Mouse (Mus musculus) lung, postnatal 0 days (tissue): ENCODE results near the gene Snrpf.

ENCODE experiments used
- CTCF ChIP-seq: IDR thresholded peaks from 2 replicates; pipeline ENCODE4 v1.5.1; 2016; ENCODE audit warnings: antibody characterized with exemption, mild to moderate bottlenecking
- EP300 ChIP-seq: IDR thresholded peaks from 2 replicates; pipeline ENCODE4 v1.6.1; 2016; ENCODE audit warnings: antibody characterized with exemption, mild to moderate bottlenecking, control low read depth

DNA sequence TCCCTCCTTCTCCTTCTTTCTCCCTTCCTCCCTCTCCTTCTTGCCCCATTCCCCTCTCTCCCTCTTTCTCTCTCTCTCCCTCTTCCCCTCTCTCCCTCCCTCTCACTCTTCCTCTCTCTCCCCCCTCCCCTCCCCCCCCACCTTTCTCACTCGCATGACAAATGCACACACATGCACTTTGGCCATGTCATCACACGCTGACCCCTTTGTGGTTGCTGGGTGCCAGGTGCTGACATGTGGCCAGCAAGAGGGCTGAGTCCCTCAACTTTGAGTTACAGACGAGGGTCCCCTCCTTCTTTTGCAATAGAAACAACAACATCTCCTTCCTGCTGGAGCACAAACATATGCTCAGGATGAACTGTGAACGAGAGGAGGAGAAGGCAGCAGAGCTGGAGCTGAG, 14.5 kb downstream of the Snrpf start:
- TF ChIP-seq CTCF: no peak
- no peak for TF ChIP-seq EP300
